Mouse (Mus musculus) heart, embryonic 11.5 days (tissue): ENCODE measurements around the gene Tubb4b. TPM values are rescaled to one million over a fixed set of nuclear protein-coding genes. Genes with fewer than 3 reads are reported as not detected.
"Not testable (repeated sequence)": the region's sequence is repeated elsewhere in the genome, so short reads cannot be mapped to it uniquely, and the experiment has no call there.

Experiments used
- ATAC-seq: fragments of 200-750 bp; cut with Nextera tagmentation; replicated peaks from 2 replicates; pipeline ENCODE4 v1.8.0; 2017; ENCODE audit warnings: moderate library complexity; ENCODE audit not compliant: insufficient number of reproducible peaks, low FRiP score, low TSS enrichment
- H3K27ac ChIP-seq: fragments of 300-500 bp; sonication (generic); 2 replicates; pipeline ENCODE4 v1.5.1; 2014; ENCODE audit warnings: mild to moderate bottlenecking, low read depth, low read length
- H3K27me3 ChIP-seq: fragments of 300-500 bp; sonication (generic); 2 replicates; pipeline ENCODE4 v1.6.1; 2014; ENCODE audit warnings: mild to moderate bottlenecking, low read length, mixed read lengths; ENCODE audit not compliant: control insufficient read depth, insufficient read depth
- H3K36me3 ChIP-seq: fragments of 300-500 bp; sonication (generic); 2 replicates; pipeline ENCODE4 v1.6.1; 2014; ENCODE audit warnings: mild to moderate bottlenecking, low read length, moderate library complexity, mixed read lengths; ENCODE audit not compliant: control insufficient read depth, insufficient read depth
- H3K4me1 ChIP-seq: fragments of 300-500 bp; sonication (generic); 2 replicates; pipeline ENCODE4 v1.6.1; 2014; ENCODE audit warnings: low read length; ENCODE audit not compliant: control insufficient read depth, insufficient read depth
- H3K4me2 ChIP-seq: fragments of 300-500 bp; sonication (generic); 2 replicates; pipeline ENCODE4 v1.6.1; 2014; ENCODE audit warnings: mild to moderate bottlenecking, moderate library complexity
- H3K4me3 ChIP-seq: fragments of 300-500 bp; sonication (generic); 2 replicates; pipeline ENCODE4 v1.5.1; 2014; ENCODE audit warnings: low read depth, low read length
- H3K9ac ChIP-seq: fragments of 300-500 bp; sonication (generic); 2 replicates; pipeline ENCODE4 v1.6.1; 2014; ENCODE audit warnings: mild to moderate bottlenecking, low read depth, low read length, moderate library complexity
- H3K9me3 ChIP-seq: fragments of 300-500 bp; sonication (generic); replicated peaks from 2 replicates; pipeline ENCODE4 v1.6.1; 2016; ENCODE audit warnings: low read length; ENCODE audit not compliant: control insufficient read depth
- WGBS: fragments of 180-500 bp; shearing (Covaris S2); extraction: QIAGEN DNeasy Blood & Tissue Kit; methylation state at CpG from one replicate; pipeline ENCODE4 v1.1.7; 2014; ENCODE audit not compliant: insufficient replicate concordance; 5-methylcytosine and 5-hydroxymethylcytosine counted together
- polyA plus RNA-seq: library from polyadenylated mRNA; unstranded; fragments of >200 nt; fragmentation: Nextera tagmentation; extraction: Ambion mirVana; gene quantifications from 2 replicates; pipeline ENCODE4 v1.2.1, GENCODE M21; 2014

The Tubb4b gene
- polyA plus RNA-seq, 1 experiment from 2014 or later = 481 TPM

DNA sequence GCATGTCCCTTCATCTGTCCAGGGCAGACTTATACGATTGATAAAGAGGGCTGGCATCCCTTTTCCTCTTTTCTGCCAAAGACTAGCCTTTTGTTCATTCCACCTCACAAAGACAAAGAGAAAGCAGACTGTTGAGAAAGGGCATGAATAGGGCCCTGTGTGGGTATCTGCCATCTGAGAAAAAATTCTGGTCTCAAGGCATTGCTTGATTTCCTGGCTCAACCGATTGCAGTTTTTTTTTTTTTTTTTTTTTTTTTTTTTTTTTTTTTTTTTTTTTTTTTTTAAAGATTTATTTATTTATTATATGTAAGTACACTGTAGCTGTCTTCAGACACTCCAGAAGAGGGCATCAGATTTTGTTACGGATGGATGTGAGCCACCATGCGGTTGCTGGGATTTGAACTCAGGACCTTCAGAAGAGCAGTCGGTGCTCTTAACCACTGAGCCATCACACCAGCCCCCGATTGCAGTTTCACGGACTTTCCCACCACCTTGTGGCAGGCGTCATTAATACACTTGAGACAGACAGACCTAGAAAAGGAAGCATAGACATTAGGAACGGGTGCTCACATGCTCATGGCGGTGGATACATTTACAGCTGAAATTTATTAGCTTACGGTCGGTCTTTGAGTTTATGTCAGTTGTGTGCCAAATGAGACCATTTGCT is 32.1 kb upstream of the Tubb4b start:
- Histone ChIP-seq H3K4me3 (peak overlapping the region; percentile 100), H3K4me1 (peaks cover 10% of the 10 kb centered on the region), H3K4me2 (peak overlapping the region; percentile 96)
- not testable (repeated sequence) for H3K9me3 ChIP-seq, H3K27me3 ChIP-seq, ATAC-seq, H3K36me3 ChIP-seq, H3K27ac ChIP-seq, H3K9ac ChIP-seq
- 59% methylated on average over 11 of the region's 12 CpGs for WGBS

DNA sequence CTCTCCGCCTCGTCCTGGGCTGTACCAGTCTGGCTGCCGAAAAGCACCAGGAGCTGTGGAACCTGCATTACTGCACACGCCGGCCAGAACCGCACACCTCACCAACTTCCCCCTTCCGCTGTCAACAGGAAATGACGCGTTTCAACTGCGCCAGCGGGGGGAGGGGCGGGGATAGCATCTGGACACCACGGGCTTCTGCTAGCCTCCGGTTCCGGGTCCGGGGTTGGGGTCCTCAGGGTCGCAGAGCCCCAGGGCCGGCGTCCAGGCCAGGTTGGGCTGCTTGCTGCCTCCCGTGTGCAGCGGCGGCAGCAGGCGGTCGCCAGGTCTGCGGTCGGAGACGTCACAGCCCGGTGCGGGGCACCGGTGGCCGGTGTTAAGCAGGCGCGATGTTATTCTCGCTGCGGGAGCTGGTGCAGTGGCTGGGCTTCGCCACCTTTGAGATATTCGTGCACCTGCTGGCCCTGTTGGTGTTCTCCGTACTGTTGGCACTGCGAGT is 30.8 kb upstream of the Tubb4b start, which contains the start of gene Tmem203:
TSS of gene Tmem203 (plus strand) at position 156 of the 496 bp plus-strand sequence.
- H3K4me2 ChIP-seq = peak within 1 kb of the TSS; percentile 96
- peak within 1 kb of the TSS; percentile 100 for H3K4me3 ChIP-seq
- peak within 1 kb of the TSS; percentile 25 for H3K27ac ChIP-seq
- H3K9ac ChIP-seq = peak within 1 kb of the TSS; percentile 90
- WGBS = under 1% methylated on average over 39 of the region's 39 CpGs
- ATAC-seq = peak; percentile 79
- peaks cover 5% of the 10 kb centered on the region; the same call in 1 of the 2 replicates for H3K36me3 ChIP-seq
- H3K9me3 ChIP-seq = no peaks in the 10 kb centered on the region
- H3K27me3 ChIP-seq = no peaks in the 10 kb centered on the region
- peaks cover 10% of the 10 kb centered on the region for H3K4me1 ChIP-seq

DNA sequence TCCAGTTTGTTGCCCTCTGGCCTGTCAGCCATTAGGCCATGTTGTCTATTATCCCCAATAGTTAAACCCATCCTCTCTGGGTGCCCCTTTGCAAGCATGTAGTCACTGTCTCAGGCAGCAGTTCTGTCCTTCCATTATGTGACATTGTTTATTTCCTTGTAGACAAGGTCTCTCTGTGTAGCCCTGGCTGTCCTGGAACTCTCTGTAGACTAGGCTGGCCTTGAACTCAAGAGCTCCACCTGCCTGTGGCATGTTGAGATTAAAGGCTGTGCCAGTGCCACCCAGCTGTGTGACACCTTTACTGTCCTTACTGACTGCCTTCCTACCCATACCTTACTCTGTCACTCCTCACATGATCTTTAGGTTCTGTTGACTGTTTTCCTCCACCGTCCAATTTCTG is 27.8 kb upstream of the Tubb4b start:
- Histone ChIP-seq H3K4me1 (peaks cover 10% of the 10 kb centered on the region), H3K4me2 (no peak overlapping the region), H3K27ac (no peak overlapping the region), H3K36me3 (peaks cover 11% of the 10 kb centered on the region; the same call in 1 of the 2 replicates), H3K27me3 (no peaks in the 10 kb centered on the region), H3K9me3 (no peaks in the 10 kb centered on the region), H3K4me3 (no peak overlapping the region), H3K9ac (no peak overlapping the region)
- WGBS = 72% methylated on average over 1 of the region's 1 CpGs
- ATAC-seq = no peak

DNA sequence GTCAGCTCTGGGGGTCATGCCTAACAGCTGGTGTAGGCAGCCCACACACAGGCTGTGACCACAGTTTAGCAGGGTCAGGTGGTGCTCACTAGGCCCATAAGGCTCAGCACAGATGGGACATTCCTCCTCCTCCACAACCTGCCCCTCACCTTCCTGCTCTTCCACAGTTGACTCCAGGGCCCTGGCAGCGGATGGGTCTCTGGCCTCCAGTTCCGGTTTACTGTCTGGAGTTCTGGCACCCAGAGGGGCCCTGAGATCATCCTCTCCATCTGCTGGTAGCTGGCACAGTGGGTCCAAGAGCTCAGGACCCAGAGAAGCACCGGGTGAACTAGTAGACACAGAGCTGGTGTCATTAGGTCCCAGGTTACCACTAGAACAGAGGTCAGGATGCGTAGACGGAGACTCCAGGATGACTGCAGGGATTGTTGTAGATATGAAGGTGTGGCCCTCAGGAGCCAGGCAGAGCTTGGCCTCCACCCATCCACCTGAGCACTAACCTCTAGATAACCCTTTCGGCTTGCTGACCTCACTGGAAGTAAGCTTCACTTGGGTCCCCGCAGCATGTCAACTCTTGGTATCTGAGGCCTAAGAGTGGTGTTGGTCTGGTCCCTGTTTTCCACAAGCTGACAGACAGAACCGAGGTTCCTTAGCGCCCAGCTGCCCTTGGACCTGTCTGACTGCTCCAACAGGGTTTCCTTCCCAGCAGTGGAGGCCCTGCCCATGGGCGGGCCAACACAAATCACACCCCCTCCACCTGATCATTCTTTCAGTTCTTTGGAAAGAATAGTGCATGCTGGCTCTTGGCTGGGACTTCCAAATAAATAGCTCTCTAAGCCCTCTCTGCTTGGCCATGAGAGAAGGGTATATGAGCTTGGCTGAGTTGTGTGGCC is 21.9 kb upstream of the Tubb4b start, which contains the start of gene AL732309.1:
TSS of gene AL732309.1 (minus strand) at position 681 of the 890 bp plus-strand sequence.
- Histone ChIP-seq H3K36me3 (peaks cover 9% of the 10 kb centered on the region), H3K27ac (no peak within 1 kb of the TSS), H3K9ac (no peak within 1 kb of the TSS), H3K4me2 (no peak within 1 kb of the TSS), H3K4me3 (no peak within 1 kb of the TSS), H3K27me3 (peaks cover 26% of the 10 kb centered on the region), H3K9me3 (no peaks in the 10 kb centered on the region), H3K4me1 (peaks cover 9% of the 10 kb centered on the region)
- no peak for ATAC-seq
- 86% methylated on average over 10 of the region's 10 CpGs for WGBS

DNA sequence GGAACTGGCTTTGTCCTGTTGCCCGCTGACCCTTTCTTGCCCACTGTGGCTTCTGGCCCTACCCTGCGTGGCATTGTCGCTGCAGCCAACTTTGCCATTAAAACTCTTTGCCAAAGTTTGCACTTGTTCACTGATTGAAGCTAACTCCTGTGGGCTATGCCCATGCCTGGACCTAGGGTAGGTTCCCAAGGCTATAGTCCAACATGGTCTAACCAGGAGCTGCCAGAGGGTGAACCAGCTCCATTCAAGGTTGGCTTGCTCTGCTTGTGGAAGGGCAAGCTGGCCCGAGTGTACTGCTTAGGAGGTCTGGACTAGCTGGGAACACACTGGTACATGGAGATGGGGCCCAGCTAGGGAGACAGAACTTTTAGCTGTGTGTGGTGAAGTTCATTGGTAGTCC is 19.6 kb upstream of the Tubb4b start:
- H3K4me1 ChIP-seq = peaks cover 20% of the 10 kb centered on the region
- H3K4me2 ChIP-seq = no peak overlapping the region
- H3K36me3 ChIP-seq = peaks cover 6% of the 10 kb centered on the region
- no peak overlapping the region for H3K4me3 ChIP-seq
- 87% methylated on average over 4 of the region's 4 CpGs for WGBS
- H3K9ac ChIP-seq = no peak overlapping the region
- peaks cover 31% of the 10 kb centered on the region for H3K27me3 ChIP-seq
- no peak overlapping the region for H3K27ac ChIP-seq
- H3K9me3 ChIP-seq = no peaks in the 10 kb centered on the region
- ATAC-seq = no peak

DNA sequence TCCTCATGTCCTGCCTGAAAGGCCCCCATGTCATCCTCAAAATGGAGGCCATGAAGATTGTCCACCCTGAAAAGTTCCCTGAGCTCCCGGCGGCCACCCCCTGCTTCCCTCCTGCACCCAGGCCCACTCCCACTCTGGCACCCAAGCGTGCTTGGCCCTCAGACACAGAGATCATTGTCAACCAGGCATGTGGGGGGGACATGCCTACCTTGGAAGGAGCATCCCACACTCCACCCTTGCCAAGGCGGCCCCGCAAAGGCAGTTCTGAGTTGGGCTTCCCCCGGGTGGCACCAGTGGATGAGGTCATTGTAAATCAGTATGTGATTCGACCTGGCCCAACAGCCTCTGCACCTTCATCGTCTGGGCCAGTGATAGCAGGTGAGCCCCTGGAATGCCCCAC is 18.8 kb upstream of the Tubb4b start:
- Histone ChIP-seq H3K4me2 (no peak overlapping the region; the same call in 1 of the 2 replicates), H3K36me3 (peaks cover 6% of the 10 kb centered on the region), H3K27me3 (peaks cover 31% of the 10 kb centered on the region), H3K27ac (no peak overlapping the region), H3K9me3 (no peaks in the 10 kb centered on the region), H3K4me3 (no peak overlapping the region), H3K4me1 (peaks cover 20% of the 10 kb centered on the region), H3K9ac (no peak overlapping the region)
- WGBS = 73% methylated on average over 8 of the region's 8 CpGs
- ATAC-seq = no peak

DNA sequence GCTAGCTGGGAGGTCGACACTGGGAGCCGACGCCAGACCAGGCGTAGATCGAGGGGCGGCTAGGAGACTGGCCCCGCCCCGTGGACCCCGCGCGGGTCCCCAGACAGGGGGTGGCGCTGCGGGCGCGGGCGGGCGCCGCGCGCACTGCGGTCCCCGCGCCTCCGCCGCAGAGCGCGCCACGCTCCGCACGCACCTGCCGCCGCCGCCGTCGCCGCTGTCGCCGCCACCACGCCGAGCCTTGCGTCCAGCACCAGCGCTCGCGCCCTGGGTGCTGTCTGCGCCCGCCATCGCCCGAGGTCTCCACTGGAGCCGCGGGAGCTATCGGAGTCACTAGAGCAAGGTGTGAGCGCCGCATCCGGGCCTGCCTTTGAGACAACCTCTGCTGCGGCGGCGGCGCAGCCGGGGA is 17.6 kb upstream of the Tubb4b start, which contains the start of the genes Rnf208 and Cysrt1:
TSS of gene Rnf208 (plus strand) at position 155 of the 406 bp plus-strand sequence.
TSS of gene Cysrt1 (minus strand) at position 352 of the 406 bp plus-strand sequence.
- Histone ChIP-seq H3K36me3 (no peaks in the 10 kb centered on the region; the same call in 1 of the 2 replicates), H3K4me2 (peak within 1 kb of the TSS; percentile 98), H3K4me1 (peaks cover 20% of the 10 kb centered on the region), H3K27me3 (peaks cover 31% of the 10 kb centered on the region), H3K9ac (peak within 1 kb of the TSS; percentile 66), H3K9me3 (no peaks in the 10 kb centered on the region), H3K27ac (no peak within 1 kb of the TSS), H3K4me3 (peak within 1 kb of the TSS; percentile 58)
- no peak for ATAC-seq
- under 1% methylated on average over 55 of the region's 59 CpGs for WGBS

DNA sequence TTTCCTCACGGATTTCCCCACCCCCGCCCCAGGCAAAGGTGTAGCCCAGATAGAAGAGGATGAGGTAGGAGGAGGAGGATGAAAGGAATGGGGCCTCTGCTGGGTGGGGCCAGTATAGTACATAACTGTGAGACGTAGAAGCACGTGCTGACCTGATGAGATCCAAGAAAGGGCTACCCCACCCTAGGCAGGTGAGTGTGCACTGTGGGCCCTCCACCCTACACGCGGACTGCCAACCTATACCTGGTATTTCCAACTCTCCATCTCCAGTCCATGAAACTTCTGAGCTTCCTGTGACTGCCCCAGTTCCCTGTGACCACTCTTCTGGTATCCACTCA is 16.9 kb upstream of the Tubb4b start:
- H3K4me3 ChIP-seq = peak overlapping the region; percentile 58
- peaks cover 20% of the 10 kb centered on the region for H3K4me1 ChIP-seq
- WGBS = 20% methylated on average over 6 of the region's 6 CpGs
- no peak overlapping the region for H3K27ac ChIP-seq
- H3K36me3 ChIP-seq = no peaks in the 10 kb centered on the region; the same call in 1 of the 2 replicates
- peak overlapping the region; percentile 66; the same call in 1 of the 2 replicates for H3K9ac ChIP-seq
- H3K9me3 ChIP-seq = no peaks in the 10 kb centered on the region
- peaks cover 31% of the 10 kb centered on the region for H3K27me3 ChIP-seq
- ATAC-seq = peak; percentile 27; the same call in 1 of the 2 replicates
- peak overlapping the region; percentile 98 for H3K4me2 ChIP-seq
